Mouse (Mus musculus) spleen, adult 18-20 months (tissue): ENCODE measurements around the gene Fgf7.

ENCODE experiments used
- DNase-seq, 2 experiments: peaks; one replicate each; pipeline ENCODE4 v3.0.0; 2022; ENCODE audit warnings: mixed read lengths in 2 of 2

Fgf7 gene

DNA sequence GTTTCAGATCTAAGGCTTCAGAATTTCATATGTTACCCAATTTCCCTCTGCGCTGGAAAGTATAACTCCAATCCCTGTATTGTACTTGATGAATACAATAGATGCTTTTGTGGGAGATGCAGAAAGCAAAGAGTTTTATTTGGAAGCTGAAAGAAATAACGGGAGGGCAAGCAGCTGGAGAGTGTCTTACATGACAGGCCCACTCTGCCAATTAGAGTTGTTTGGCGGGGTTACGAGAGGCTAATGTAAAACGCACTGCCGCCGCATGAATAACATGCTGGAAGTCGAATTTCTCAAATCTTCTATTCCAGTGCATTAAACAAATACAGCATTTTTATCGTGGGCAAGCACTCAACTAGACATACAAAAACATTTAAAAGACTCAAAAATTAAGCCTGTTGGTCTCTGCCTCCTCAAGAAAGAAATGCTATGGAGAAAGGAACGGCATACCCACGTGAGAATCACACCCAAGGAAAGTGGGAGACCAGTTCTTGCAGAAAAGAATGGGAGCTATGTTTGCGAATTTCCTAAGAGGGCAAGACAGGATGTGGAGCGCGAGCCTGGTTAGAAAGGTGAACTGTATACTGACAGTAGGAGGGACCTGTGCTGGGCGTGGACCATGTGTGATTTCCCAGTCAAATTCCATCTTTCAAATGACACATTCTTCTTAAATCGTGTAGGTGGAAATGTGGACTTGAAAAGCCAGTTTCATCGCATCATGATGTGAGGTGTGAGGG, 26.7 kb downstream of the Fgf7 start:
- no peak for DNase-seq

DNA sequence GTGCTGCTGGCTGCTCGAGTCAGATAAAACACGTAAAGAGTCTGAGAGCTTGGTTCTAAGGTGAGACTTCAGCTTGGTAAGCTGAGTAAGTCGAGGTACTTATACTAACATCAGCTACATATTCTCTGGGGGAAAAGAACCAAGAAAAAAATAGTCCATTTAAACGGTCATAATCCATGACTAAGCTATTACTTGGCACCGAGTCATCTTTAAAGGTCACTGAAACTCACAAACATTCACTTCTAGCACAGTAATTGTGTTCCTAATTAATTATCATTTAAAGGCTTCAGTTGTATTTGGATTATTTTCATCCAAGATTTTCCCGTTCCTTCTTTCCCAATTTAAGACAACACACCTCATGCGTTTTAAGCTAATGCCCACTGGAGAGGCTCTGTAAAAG, 28.4 kb downstream of the Fgf7 start:
- no peak for DNase-seq

DNA sequence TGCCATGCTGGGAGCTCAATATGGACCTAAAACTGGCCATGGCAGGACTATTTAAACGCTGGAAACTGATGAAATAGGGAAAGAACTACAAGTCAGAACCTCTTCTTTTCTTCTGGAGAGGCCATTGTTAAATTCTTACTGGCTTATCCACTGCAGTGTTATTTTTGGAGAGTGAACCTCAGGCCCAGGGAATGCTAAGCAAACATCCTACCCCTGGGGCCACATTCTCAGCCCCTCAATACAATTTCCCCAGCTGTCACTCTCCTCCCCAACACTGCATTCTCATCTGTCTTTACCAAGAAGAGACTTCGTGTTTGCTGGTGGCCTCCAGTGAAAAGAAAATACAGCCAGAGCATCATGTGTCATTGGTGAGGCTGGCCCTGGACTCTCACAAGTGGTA, 30.4 kb downstream of the Fgf7 start:
- no peak for DNase-seq

DNA sequence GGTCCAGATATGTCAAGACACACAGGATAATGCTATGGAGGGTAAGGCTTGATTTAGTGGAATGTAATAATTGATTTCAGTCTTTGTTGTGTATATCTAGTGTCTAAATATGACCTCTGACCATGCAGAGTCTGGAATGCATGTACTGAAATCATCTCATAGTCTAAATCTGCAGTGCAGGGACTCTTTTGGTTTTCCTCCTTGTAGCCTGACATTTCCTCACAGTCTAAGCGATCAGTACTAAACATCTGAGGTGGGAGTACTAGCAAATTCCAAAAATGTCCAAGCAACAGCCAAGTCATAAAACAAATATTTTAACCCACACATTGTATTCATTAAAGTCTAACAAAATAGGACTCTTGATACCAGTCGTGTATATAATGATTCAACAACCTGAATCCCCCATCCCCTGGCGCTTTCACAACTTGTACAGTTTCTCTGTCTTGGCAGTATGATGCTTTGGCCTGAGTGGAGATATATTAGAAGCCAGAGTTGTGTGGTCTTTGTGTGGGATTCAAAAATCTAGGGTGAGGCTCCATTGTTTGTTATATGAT, 30.9 kb downstream of the Fgf7 start:
- DNase-seq, result no peak

DNA sequence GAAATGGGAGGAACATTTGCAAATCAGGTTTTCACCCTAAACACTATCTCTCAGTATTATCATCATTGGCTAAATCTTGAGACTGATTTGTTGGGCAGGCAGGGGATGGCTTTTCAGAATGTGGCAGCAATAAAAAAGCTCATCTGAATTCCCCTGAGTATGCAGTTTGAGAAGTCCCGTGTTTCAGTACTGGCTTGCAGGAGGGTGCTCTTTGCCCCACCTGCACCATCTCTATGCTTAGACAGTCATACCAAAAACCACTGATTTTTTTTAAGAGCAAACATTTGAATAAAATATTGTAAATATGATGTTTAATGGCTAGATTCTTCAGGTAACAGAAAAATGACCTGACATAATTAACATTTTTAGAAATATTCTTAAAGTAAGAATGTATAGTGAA, 35.3 kb downstream of the Fgf7 start:
- DNase-seq, result no peak

DNA sequence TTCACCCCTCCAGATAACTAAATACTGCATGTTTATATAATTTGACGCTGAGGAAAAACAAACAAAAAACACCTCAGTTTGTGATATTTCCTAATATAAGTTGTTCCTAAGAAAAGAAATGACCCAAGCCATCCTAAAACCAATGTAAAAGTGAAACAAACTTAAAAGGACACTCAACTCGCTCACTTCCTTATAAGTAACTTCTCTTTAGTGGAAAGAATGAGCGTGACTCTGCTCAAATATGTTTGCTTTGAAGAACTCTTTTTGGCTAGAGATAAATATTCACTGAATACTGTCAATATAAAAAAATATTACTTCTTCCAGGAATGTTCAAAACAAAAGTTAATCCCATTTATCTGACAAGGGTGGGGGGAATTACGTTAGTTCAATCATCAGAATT, 39.3 kb downstream of the Fgf7 start:
- no peak for DNase-seq

DNA sequence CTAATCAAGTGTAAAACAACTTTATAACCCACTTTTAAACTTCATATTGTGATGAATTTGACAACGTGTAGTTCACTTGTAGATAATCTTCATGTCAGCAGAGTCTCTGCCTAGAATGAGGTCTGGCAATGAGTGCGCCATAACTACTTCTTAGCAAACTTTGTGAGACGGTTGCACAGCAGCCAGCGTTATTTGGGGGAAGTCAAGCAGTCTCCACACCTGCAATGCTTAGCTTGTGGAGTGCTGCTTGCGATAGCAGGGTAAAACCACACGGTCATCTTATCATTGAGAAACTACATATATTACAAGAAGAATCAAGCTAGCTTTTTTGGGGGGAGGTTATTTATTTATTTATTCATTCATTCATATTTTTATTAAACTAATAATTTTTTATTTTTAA, 42.0 kb downstream of the Fgf7 start:
- no peak for DNase-seq

DNA sequence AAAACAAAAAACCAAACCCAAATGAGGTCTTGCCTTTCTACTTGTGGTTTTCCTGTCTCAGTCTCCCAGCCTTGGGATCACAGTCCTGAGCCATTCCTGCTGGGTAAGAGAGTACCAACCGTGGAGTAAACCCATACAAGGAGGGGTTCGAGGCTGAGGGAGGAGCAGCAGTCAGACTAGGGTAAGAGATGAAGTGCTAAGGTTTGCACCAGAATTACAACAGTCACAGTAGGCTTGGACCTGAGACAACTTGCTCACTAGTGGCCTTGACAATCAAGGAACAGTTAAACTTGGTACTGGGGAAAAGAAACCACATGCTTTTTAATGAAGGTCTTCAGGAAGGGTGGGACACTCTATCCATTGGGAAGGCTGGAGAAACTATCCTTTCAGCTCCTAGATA, 44.6 kb downstream of the Fgf7 start:
- no peak for DNase-seq

DNA sequence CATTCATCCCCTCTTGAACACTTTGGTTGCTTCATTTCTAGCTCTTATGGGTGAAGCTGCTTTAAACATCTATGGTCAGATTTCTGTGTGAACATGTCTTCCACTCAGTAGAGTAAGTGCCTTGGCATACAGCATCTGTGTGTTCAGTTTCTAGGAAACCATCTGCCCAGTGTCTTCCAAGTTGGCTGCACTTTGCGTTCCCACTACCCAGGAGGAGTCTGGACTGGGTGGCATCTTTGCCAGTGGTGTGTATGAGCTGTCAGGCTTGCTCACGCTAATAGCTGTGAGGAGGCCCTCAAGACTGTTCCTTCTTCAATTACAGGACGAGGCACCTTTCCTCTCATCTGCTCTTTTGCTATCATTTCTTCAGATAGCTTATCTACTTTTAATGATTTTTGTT, 49.9 kb downstream of the Fgf7 start:
- no peak for DNase-seq

DNA sequence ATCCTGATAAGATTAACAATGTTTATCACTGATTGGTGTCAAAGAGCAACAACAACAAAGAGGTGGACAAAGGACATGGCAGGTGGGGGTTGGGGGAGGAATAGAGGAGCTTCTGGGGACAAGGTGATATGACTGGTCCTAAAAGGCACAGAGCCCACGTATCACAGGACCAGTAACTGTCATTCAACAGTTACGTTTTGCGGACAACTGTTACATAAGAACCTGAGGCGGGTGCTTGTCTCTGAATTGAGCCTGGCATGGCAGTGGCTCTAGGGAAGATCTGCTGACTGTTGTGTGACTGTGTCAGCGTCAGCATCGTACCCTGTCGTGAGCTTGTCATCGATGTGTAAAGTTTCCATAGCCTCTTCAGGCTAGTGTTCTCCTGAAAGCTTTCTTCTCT, 51.7 kb downstream of the Fgf7 start:
- DNase-seq, result no peak

DNA sequence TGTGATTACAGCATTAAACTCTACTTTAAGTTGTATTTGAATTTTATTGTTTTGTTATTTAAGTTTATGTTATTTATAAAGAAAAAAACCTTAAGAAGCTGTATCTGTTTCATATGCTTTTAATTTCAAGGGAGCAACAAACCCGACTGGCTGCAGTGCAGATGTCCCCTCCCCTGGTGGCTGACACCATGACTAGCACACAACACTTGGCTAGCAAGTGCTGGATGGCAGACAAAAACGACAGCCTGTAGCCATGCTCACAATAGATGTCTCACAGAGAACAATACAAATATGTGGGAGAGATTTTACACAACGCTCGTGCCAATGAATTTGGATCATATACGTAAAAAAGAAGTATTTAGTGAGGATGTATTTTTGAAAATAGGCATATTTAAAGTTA, 56.0 kb downstream of the Fgf7 start:
- no peak for DNase-seq

DNA sequence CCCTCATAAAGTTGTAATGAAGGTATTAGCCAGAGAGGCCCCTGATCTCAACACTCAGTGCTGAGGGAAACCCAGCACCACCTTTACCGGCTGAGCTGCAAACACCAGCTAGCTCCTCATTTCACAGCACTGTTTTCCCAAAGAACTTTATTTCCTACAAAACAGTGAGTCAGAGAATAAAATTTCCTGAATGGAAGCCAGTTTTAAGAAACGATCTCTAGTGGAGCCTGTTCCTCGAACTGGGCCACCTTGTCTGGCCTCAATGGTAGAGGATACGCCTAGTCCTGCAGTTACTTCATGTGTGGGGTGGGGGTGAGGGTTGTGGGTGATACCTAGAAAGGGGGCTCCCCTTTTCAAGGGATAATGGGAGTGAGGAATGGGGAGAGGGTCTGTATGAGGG, 60.2 kb downstream of the Fgf7 start:
- DNase-seq, result no peak
